Mouse (Mus musculus) MEL (cell line): ENCODE results near the gene Ndufb3. TPM values are rescaled to one million over a fixed set of nuclear protein-coding genes. Genes with fewer than 3 reads are reported as not detected.
A peak's percentile ranks its signal among the peaks of the same experiment; 100 is the strongest.

Experiments used
- DNase-seq: peaks from one replicate; pipeline ENCODE4 v3.0.0; 2011; ENCODE audit warnings: low read depth, low spot score
- H3K27ac ChIP-seq: 2 replicates; pipeline ENCODE4 v1.5.1; 2012; ENCODE audit warnings: low read depth, mild to moderate bottlenecking, control low read depth, low read length, moderate library complexity; ENCODE audit not compliant: control insufficient read depth
- H3K27me3 ChIP-seq, 2 experiments: fragments of 150-350 bp in 1 of 2; sonication (generic) in 1 of 2; 2 replicates each; pipeline ENCODE4 v1.6.1; 2012; ENCODE audit warnings: low read length in 2 of 2, mild to moderate bottlenecking in 2 of 2, improper control_type of control experiment in 1 of 2, moderate library complexity in 1 of 2; ENCODE audit not compliant: insufficient read depth in 2 of 2, control insufficient read depth in 1 of 2
- H3K36me3 ChIP-seq, 2 experiments: 2 replicates each; pipeline ENCODE4 v1.6.1; 2012 to 2014; ENCODE audit warnings: low read length in 2 of 2, improper control_type of control experiment in 1 of 2, inconsistent platforms in 1 of 2, mild to moderate bottlenecking in 1 of 2; ENCODE audit not compliant: insufficient read depth in 2 of 2, control insufficient read depth in 1 of 2
- H3K4me1 ChIP-seq, 2 experiments: fragments of 150-350 bp in 1 of 2; sonication (generic) in 1 of 2; 2 replicates each; pipeline ENCODE4 v1.6.1; 2012; ENCODE audit warnings: low read length in 2 of 2, improper control_type of control experiment in 1 of 2, mild to moderate bottlenecking in 1 of 2; ENCODE audit not compliant: insufficient read depth in 2 of 2, control insufficient read depth in 1 of 2
- H3K4me3 ChIP-seq, 2 experiments: fragments of 150-350 bp in 1 of 2; sonication (generic) in 1 of 2; 2 replicates each; pipeline ENCODE4 v1.5.1; 2012; ENCODE audit warnings: low read depth in 2 of 2, low read length in 2 of 2, mild to moderate bottlenecking in 2 of 2, moderate library complexity in 2 of 2, control low read depth in 1 of 2, improper control_type of control experiment in 1 of 2; ENCODE audit not compliant: control insufficient read depth in 1 of 2, insufficient read depth in 1 of 2
- H3K79me2 ChIP-seq: 2 replicates; pipeline ENCODE4 v1.6.1; 2012; ENCODE audit warnings: mild to moderate bottlenecking, low read length, moderate library complexity; ENCODE audit not compliant: control insufficient read depth, poor library complexity, insufficient read depth
- H3K9ac ChIP-seq: 2 replicates; pipeline ENCODE4 v1.6.1; 2012; ENCODE audit warnings: low read depth, mild to moderate bottlenecking, control low read depth, low read length, moderate library complexity; ENCODE audit not compliant: control insufficient read depth, poor library complexity, severe bottlenecking
- H3K9me3 ChIP-seq: fragments of 150-350 bp; sonication (generic); replicated peaks from 2 replicates; pipeline ENCODE4 v1.6.1; 2012; ENCODE audit warnings: mild to moderate bottlenecking, low read length, improper control_type of control experiment, moderate library complexity; ENCODE audit not compliant: insufficient read depth
- BHLHE40 ChIP-seq: IDR thresholded peaks from 2 replicates; pipeline ENCODE4 v1.6.1; 2012; ENCODE audit warnings: low read depth, mild to moderate bottlenecking, inconsistent platforms, low read length, improper control_type of control experiment, borderline replicate concordance
- CHD2 ChIP-seq: IDR thresholded peaks from 2 replicates; pipeline ENCODE4 v1.6.1; 2011; ENCODE audit warnings: low read length, improper control_type of control experiment
- CTCF ChIP-seq, 3 experiments: IDR thresholded peaks in 2 of 3; conservative IDR thresholded peaks in 1 of 3; 2 replicates each; pipeline ENCODE4 v1.5.1; 2011 to 2012; ENCODE audit warnings: low read length in 3 of 3, low read depth in 2 of 3, mild to moderate bottlenecking in 2 of 3, improper control_type of control experiment in 1 of 3, inconsistent platforms in 1 of 3, mixed read lengths in 1 of 3, moderate library complexity in 1 of 3; ENCODE audit not compliant: control insufficient read depth in 1 of 3, insufficient read depth in 1 of 3, poor library complexity in 1 of 3, severe bottlenecking in 1 of 3
- E2F4 ChIP-seq: IDR thresholded peaks from 2 replicates; pipeline ENCODE4 v1.6.1; 2011; ENCODE audit warnings: low read depth, low read length, improper control_type of control experiment, borderline replicate concordance
- ELF1 ChIP-seq: IDR thresholded peaks from 2 replicates; pipeline ENCODE4 v1.6.1; 2014; ENCODE audit warnings: low read depth, mild to moderate bottlenecking, inconsistent platforms, low read length, improper control_type of control experiment, moderate library complexity
- EP300 ChIP-seq, 2 experiments: IDR thresholded peaks; 2 replicates each; pipeline ENCODE4 v1.6.1; 2011; ENCODE audit warnings: improper control_type of control experiment in 2 of 2, low read length in 2 of 2, low read depth in 1 of 2, mild to moderate bottlenecking in 1 of 2
- GATA1 ChIP-seq: IDR thresholded peaks from 2 replicates; pipeline ENCODE4 v1.6.1; 2011; ENCODE audit warnings: low read depth, low read length, improper control_type of control experiment
- HCFC1 ChIP-seq: IDR thresholded peaks from 2 replicates; pipeline ENCODE4 v1.6.1; 2012; ENCODE audit warnings: low read depth, mild to moderate bottlenecking, inconsistent platforms, low read length, improper control_type of control experiment, moderate library complexity
- JUND ChIP-seq: IDR thresholded peaks from 2 replicates; pipeline ENCODE4 v1.6.1; 2011; ENCODE audit warnings: low read depth, mild to moderate bottlenecking, improper control_type of control experiment, low read length
- MAX ChIP-seq: IDR thresholded peaks from 2 replicates; pipeline ENCODE4 v1.6.1; 2011; ENCODE audit warnings: low read length, improper control_type of control experiment
- MEF2A ChIP-seq: IDR thresholded peaks from 2 replicates; pipeline ENCODE4 v1.6.1; 2014; ENCODE audit warnings: low read depth, mild to moderate bottlenecking, inconsistent platforms, low read length, improper control_type of control experiment; ENCODE audit not compliant: poor library complexity, insufficient replicate concordance, severe bottlenecking; ENCODE audit errors: extremely low read depth
- MXI1 ChIP-seq: IDR thresholded peaks from 2 replicates; pipeline ENCODE4 v1.6.1; 2011; ENCODE audit warnings: mild to moderate bottlenecking, low read depth, low read length, improper control_type of control experiment
- MYB ChIP-seq: IDR thresholded peaks from 2 replicates; pipeline ENCODE4 v1.6.1; 2011; ENCODE audit warnings: mild to moderate bottlenecking, low read depth, low read length, improper control_type of control experiment
- MYC ChIP-seq: IDR thresholded peaks from 2 replicates; pipeline ENCODE4 v1.6.1; 2011; ENCODE audit warnings: low read depth, mild to moderate bottlenecking, low read length, improper control_type of control experiment, moderate library complexity
- POLR2A ChIP-seq, 2 experiments: IDR thresholded peaks; 2 replicates each; pipeline ENCODE4 v1.6.1; 2011 to 2012; ENCODE audit warnings: low read length in 2 of 2, mild to moderate bottlenecking in 2 of 2, control low read depth in 1 of 2, improper control_type of control experiment in 1 of 2, low read depth in 1 of 2, moderate library complexity in 1 of 2; ENCODE audit not compliant: control insufficient read depth in 1 of 2, insufficient read depth in 1 of 2, poor library complexity in 1 of 2
- RCOR1 ChIP-seq: IDR thresholded peaks from 2 replicates; pipeline ENCODE4 v1.6.1; 2012; ENCODE audit warnings: low read depth, mild to moderate bottlenecking, inconsistent platforms, low read length, improper control_type of control experiment
- SIN3A ChIP-seq: IDR thresholded peaks from 2 replicates; pipeline ENCODE4 v1.6.1; 2012; ENCODE audit warnings: low read length, improper control_type of control experiment, inconsistent platforms
- TAL1 ChIP-seq: IDR thresholded peaks from 2 replicates; pipeline ENCODE4 v1.6.1; 2012; ENCODE audit warnings: mild to moderate bottlenecking, inconsistent platforms, low read length, moderate library complexity, mixed read lengths
- TCF12 ChIP-seq: IDR thresholded peaks from 2 replicates; pipeline ENCODE4 v1.6.1; 2014; ENCODE audit warnings: low read depth, mild to moderate bottlenecking, inconsistent platforms, low read length, improper control_type of control experiment, moderate library complexity
- USF1 ChIP-seq: IDR thresholded peaks from 2 replicates; pipeline ENCODE4 v1.6.1; 2014; ENCODE audit warnings: low read depth, mild to moderate bottlenecking, inconsistent platforms, low read length, improper control_type of control experiment, moderate library complexity
- USF2 ChIP-seq, 2 experiments: IDR thresholded peaks; 2 replicates each; pipeline ENCODE4 v1.6.1; 2011 to 2012; ENCODE audit warnings: improper control_type of control experiment in 2 of 2, low read length in 2 of 2, borderline replicate concordance in 1 of 2, inconsistent platforms in 1 of 2, low read depth in 1 of 2, mild to moderate bottlenecking in 1 of 2; ENCODE audit not compliant: insufficient read depth in 1 of 2
- ZC3H11A ChIP-seq: IDR thresholded peaks from 2 replicates; pipeline ENCODE4 v1.6.1; 2012; ENCODE audit warnings: low read depth, mild to moderate bottlenecking, inconsistent platforms, low read length, improper control_type of control experiment
- ZKSCAN1 ChIP-seq: IDR thresholded peaks from 2 replicates; pipeline ENCODE4 v1.6.1; 2012; ENCODE audit warnings: low read depth, mild to moderate bottlenecking, inconsistent platforms, low read length, improper control_type of control experiment, moderate library complexity
- ZMIZ1 ChIP-seq: IDR thresholded peaks from 2 replicates; pipeline ENCODE4 v1.6.1; 2012; ENCODE audit warnings: low read depth, mild to moderate bottlenecking, inconsistent platforms, low read length, improper control_type of control experiment, moderate library complexity
- polyA plus RNA-seq, 2 experiments: library from polyadenylated mRNA; stranded (reverse) in 1 of 2; unstranded in 1 of 2; fragments of >175 nt in 1 of 2; fragments of >200 nt in 1 of 2; gene quantifications; 2 replicates each; pipeline versions ENCODE4 v1.2.1 to v1.2.4; 2012; ENCODE audit warnings: low replicate concordance in 2 of 2, low read depth in 1 of 2; ENCODE audit not compliant: insufficient read length in 2 of 2, insufficient read depth in 1 of 2, missing spikeins in 1 of 2
- total RNA-seq: library from RNA; depleted of rRNA; stranded (reverse); fragments of 300-350 nt; gene quantifications from 2 replicates; pipeline ENCODE4 v1.2.3, GENCODE M21; 2012

The Ndufb3 gene
- total and polyA plus RNA-seq, 3 experiments, result 98.3 to 172 TPM; not detected in 1

DNA sequence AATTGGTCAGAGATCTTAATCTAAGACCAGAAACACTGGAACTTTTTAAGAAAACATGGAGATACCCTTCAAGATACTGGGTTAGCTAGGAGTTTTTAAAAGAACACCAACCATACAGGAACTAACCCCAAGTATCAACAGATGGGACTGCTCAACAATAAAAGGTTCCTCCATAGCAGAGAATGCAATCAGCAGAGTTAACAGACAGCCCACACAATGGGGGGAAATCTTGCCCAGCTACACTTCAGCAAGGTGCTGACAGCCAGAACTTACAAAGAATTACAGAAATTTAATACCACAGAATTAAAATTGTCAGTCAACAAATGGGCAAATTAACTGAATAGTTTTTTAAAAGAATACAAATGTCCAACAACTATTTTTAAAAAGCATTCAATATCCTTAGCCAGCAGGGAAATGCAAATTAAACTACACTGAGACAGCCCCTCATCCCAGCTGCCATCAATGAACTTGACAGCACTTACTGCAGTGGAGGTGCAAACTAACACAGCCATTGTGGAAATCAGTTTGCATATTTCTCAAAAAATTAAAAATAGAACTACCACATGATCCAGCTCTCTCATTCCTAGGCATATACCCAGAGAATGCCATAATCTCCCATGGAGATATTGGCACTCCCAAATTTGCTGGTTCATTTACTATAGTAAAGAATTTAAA, 17.6 kb upstream of the Ndufb3 start:
- no peak for DNase-seq
- no peak for TF ChIP-seq EP300 (IDR thresholded peaks at IDR 0.05; ENCODE audit: low read depth in 1 of 2, low read length in 2 of 2)
- TF ChIP-seq E2F4, result no peak
- no peak for TF ChIP-seq USF1
- no peak for TF ChIP-seq ZMIZ1
- TF ChIP-seq JUND, result no peak
- TF ChIP-seq CHD2, result no peak
- TF ChIP-seq MAX, result no peak
- TF ChIP-seq MXI1, result no peak

DNA sequence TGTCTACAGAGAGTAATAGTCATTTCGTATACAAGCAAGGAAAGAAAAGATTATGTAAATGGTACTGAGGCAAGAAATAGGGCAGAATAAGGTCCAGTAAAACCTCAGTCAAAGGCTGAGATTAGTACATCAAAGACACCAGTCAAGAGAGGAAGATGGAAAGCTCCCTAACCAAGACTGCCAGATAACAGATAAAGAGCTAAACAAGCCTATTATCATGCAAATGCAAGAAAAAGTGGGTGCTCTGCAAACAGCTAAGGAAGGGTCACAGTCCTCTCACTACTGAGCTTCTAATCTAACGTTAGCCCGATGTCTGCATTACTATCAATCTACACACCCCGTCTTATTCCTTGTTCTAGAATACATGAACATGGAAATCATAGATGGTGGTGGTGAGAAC, 15.7 kb upstream of the Ndufb3 start:
- no peaks in the 10 kb centered on the region; the same call in 1 of the 2 replicates for H3K79me2 ChIP-seq
- no peak overlapping the region for H3K27ac ChIP-seq
- peaks cover 0 to 7% of the 10 kb centered on the region in 2 experiments; a peak in 2 of 4 replicates for H3K36me3 ChIP-seq
- no peak overlapping the region for H3K4me3 ChIP-seq
- peak; percentile 29 for DNase-seq
- H3K9ac ChIP-seq, result no peak overlapping the region
- no peaks in the 10 kb centered on the region for H3K27me3 ChIP-seq
- TF ChIP-seq BHLHE40 (no peak), GATA1 (peak; percentile 71), EP300 (IDR thresholded peaks at IDR 0.05; ENCODE audit: low read depth in 1 of 2, low read length in 2 of 2) (peak in 1 of 2 experiments; percentile 33; a peak in 1 of 4 replicates), RCOR1 (peak; percentile 86; the same call in 1 of the 2 replicates), ELF1 (no peak), TCF12 (0 out of 2 replicates have a peak, but pooled peaks have one; percentile 4)
- H3K9me3 ChIP-seq, result no peaks in the 10 kb centered on the region
- H3K4me1 ChIP-seq, result 0 out of 4 replicates have a peak, but pooled peaks cover 0 to 2% of the 10 kb centered on the region in 2 experiments

More for the DNA sequence above, 17.6 kb upstream of the Ndufb3 start:
- no peak overlapping the region for H3K4me3 ChIP-seq
- no peak overlapping the region for H3K27ac ChIP-seq
- 0 out of 4 replicates have a peak, but pooled peaks cover 0 to 2% of the 10 kb centered on the region in 2 experiments for H3K4me1 ChIP-seq
- no peaks in the 10 kb centered on the region for H3K9me3 ChIP-seq
- no peaks in the 10 kb centered on the region; the same call in 1 of the 2 replicates for H3K79me2 ChIP-seq
- H3K36me3 ChIP-seq, result peaks cover 0 to 7% of the 10 kb centered on the region in 2 experiments; a peak in 2 of 4 replicates
- no peak overlapping the region for H3K9ac ChIP-seq
- no peaks in the 10 kb centered on the region for H3K27me3 ChIP-seq

DNA sequence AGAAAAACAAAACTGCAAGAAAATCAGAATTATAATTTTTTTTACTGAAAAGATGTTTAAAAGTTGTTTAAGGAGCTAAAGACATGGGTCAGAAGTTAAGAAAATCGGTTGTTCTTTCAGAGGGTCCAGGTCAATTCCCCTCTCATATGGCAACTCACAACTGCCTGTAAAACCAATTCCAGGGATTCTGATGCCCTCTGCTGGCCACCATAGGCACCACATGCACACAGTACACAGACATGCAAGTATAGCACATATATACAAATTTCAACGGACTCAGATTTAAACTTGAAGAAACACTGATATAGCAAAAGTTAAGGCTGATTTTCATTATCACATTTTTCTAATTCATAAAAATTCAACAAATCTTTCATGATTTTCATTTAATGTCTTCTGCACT, 7.0 kb upstream of the Ndufb3 start:
- Histone ChIP-seq H3K4me1 (peaks cover 6 to 10% of the 10 kb centered on the region in 2 experiments; a peak in 3 of 4 replicates), H3K79me2 (peaks cover 8% of the 10 kb centered on the region; the same call in 1 of the 2 replicates), H3K36me3 (peaks cover 0 to 4% of the 10 kb centered on the region in 2 experiments; a peak in 2 of 4 replicates), H3K27ac (no peak overlapping the region), H3K27me3 (no peaks in the 10 kb centered on the region), H3K9ac (no peak overlapping the region), H3K9me3 (no peaks in the 10 kb centered on the region), H3K4me3 (no peak overlapping the region)
- DNase-seq, result peak; percentile 66
- TF ChIP-seq SIN3A (0 out of 2 replicates have a peak, but pooled peaks have one; percentile 20), TAL1 (no peak), CTCF (IDR thresholded peaks at IDR 0.05 in 2 of 3, conservative IDR thresholded peaks at IDR 0.05 in 1 of 3; ENCODE audit: control insufficient read depth in 1 of 3, insufficient read depth in 1 of 3, low read depth in 2 of 3, low read length in 3 of 3, poor library complexity in 1 of 3, severe bottlenecking in 1 of 3) (peak; percentile 59 to 69 (median 68)), ZC3H11A (peak; percentile 25; the same call in 1 of the 2 replicates), BHLHE40 (no peak), ZKSCAN1 (no peak), MYB (no peak), MAX (no peak), MEF2A (no peak), POLR2A (IDR thresholded peaks at IDR 0.05; ENCODE audit: control insufficient read depth in 1 of 2, insufficient read depth in 1 of 2, low read depth in 1 of 2, low read length in 2 of 2, poor library complexity in 1 of 2) (no peak), ELF1 (no peak), HCFC1 (no peak), USF2 (IDR thresholded peaks at IDR 0.05; ENCODE audit: borderline replicate concordance in 1 of 2, insufficient read depth in 1 of 2, low read depth in 1 of 2, low read length in 2 of 2) (no peak), MYC (0 out of 2 replicates have a peak, but pooled peaks have one; percentile 23)
